Mouse (Mus musculus) heart, adult 18-20 months (tissue): ENCODE data around the gene Dock6. TPM values are rescaled to one million over a fixed set of nuclear protein-coding genes. Genes with fewer than 3 reads are reported as not detected.
"Not testable (repeated sequence)": the region's sequence is repeated elsewhere in the genome, so short reads cannot be mapped to it uniquely, and the experiment has no call there.

Experiments used
- DNase-seq, 2 experiments: peaks; one replicate each; pipeline ENCODE4 v3.0.0; 2021 to 2022; ENCODE audit warnings: mixed read lengths in 1 of 2
- total RNA-seq, 2 experiments: library from RNA; stranded (reverse); gene quantifications; 2 replicates each; pipeline ENCODE4 v1.2.3; 2021

Gene Dock6
- total RNA-seq, 2 experiments from 2014 or later: 24.3 to 24.6 TPM

- DNase-seq: peak; percentile 60 to 74
These were observed 70.6 kb downstream of the Dock6 start for GRCm38 (mm10) chr9:21781657-21782468.

DNA sequence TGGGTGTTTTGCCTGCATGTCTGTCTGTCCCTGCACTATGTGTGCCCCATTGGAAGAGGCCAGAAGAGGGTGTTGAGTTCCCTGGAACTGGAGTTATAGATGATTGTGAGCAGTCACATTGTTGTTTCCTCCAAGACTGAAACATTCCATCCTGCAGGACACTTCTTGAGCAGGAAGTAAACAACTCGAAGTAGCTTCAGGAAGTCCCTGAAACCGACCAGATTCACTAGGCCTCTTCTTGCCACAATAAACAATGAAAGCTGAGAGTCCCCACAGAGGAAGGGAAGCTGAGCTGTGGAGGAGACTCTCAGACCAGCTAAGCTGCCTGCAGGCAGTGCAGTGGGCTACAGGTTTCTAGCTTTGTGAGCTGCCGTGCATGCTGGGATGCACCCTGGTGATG, 74.7 kb downstream of the Dock6 start:
- DNase-seq: no peak

DNA sequence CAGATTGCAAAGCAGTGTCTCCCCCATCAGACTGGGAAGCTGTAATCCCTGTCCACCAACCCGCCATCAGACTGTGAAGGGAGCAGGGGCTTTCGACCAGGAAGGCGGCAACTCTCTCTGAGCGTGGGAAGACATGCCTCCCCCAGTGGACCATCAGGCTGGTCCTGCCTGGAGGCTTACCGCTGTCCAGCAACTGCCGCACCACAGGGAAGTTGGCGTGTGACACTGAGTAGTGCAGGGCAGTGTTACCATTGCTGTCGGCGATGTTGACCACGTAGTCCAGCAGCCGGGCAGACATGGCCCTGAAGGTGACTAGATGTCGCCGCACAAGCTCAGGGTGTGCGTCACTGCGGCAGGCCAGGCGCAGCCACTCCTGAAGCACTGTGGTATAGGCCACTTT, 78.1 kb downstream of the Dock6 start:
- no peak for DNase-seq

GRCm38 (mm10) chr9:21773396-21773795, 79.0 kb downstream of the Dock6 start:
- not testable (repeated sequence) for DNase-seq

DNA sequence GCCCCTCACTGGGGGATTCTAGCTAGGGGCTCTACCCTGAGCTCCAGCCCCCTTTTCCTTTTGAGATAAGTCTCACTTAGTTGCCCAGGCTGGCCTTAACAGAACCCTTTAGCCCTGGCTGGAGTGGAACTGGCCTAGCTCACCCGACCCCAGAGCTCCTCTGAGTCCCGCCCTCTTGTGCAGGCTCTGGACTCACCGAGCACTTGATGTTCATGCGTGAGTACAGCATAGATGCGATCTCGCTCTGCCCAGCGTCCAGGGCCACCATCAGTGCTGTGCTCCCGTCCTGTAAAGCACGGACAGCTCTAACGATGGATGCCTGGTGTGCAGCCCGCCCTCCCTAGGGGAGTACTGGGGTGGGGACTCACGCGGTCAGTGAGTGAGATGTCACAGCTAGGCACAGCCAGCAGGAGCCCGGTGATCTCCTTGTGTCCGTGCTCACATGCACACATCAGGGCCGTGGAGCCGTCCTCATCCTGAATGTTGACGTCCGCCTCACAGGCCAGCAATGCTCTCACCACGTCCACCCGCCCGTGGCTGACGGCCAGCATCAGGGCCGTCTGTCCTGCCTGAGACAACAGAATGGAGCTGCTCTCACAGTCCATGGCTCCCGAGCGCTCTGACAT, 82.8 kb downstream of the Dock6 start:
- DNase-seq: peak; percentile 71 to 73

- DNase-seq: peak; percentile 71 to 73
These were observed 83.7 kb downstream of the Dock6 start for GRCm38 (mm10) chr9:21768511-21769411.

DNA sequence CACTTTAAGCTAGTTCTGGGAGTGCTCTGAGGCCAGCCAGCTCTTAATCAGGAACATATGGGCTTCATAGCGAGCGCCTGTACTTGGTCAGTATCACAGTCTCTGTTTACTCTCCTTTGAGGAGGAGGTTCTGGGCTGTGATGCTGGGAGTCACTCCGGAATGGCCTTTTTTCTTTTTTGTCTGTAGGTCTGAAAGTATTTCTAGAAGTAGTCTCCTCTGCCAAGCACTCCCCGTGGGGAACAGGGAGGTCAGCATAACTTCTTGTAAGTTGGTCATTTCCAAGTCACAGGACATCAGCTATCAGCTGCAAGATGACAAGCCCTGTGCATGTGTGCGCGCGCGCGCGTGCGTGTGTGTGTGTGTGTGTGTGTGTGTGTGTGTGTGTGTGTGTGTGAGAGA, 84.5 kb downstream of the Dock6 start:
- DNase-seq: peak; percentile 86

GRCm38 (mm10) chr9:21764084-21764999, 88.1 kb downstream of the Dock6 start:
- no peak for DNase-seq

- DNase-seq: peak; percentile 61 to 67
These were observed 90.3 kb downstream of the Dock6 start for GRCm38 (mm10) chr9:21762135-21762534.

DNA sequence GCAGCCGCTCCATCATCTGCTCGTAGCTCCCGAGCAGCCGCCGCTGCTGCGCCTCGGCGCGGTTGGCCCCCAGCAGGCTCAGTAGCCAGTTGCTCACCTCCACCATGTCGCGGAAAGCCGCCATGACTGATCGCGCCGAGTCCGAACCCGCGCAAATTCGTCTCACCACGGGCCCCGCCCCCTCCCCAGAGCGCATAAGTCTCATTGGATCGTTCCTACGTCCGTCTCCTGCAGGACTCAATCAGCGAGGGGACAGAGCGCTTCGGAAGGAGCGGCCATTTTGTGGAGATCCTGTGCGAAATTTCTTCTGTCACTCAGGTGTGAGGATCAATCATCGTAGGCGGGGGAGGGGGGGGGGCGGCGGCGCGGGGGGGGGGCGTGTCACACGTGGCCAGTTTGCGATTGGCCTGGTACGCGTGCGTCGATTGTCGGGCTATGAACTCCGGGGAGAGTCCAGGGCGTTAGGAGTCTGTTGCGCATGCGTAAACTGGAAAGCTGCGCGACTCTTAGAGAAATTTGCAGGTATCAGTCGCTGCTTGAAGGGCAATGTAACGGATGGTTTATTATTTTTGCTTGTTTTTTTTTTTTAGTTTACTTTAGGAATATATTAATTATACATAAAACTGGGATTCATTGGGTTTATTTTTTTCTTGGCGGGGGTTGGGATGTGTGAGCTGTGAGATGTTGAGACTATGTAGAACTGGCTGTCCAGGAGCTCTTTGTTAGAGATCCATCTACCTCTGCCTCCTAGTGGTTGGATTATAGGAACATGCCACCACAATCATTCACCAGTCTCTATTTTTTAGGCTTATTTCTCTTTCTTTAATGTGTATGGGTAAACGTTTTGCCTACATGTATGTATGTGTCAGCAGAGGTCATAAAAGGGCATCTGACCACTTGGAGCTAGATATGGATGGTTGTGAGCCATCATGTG, 92.0 kb downstream of the Dock6 start, which contains the start of gene Spc24:
TSS of gene Spc24 (minus strand) at position 149 of the 934 bp plus-strand sequence.
- peak; percentile 97 to 98 for DNase-seq

DNA sequence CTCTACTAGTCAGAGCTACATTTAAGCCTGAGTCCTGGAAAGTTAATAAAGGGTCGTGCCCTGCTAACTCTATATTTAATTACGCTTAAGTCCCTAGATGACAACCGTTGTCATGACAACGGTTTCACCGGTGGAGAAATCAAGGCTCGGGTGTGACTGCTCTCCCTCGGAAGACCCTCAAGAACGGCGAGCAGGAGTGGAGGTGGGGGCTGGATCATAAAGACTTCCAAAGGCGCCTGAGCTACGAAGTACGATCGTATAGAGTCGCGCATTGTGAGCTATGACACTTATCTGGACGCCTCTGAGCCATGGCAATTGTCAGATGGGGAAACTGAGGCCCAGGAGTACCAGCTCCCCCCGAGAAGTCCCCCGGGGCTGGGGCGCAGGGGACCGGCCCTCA, 92.7 kb downstream of the Dock6 start:
- DNase-seq: no peak

- DNase-seq: no peak
These were observed 93.6 kb downstream of the Dock6 start for GRCm38 (mm10) chr9:21758576-21759529.

DNA sequence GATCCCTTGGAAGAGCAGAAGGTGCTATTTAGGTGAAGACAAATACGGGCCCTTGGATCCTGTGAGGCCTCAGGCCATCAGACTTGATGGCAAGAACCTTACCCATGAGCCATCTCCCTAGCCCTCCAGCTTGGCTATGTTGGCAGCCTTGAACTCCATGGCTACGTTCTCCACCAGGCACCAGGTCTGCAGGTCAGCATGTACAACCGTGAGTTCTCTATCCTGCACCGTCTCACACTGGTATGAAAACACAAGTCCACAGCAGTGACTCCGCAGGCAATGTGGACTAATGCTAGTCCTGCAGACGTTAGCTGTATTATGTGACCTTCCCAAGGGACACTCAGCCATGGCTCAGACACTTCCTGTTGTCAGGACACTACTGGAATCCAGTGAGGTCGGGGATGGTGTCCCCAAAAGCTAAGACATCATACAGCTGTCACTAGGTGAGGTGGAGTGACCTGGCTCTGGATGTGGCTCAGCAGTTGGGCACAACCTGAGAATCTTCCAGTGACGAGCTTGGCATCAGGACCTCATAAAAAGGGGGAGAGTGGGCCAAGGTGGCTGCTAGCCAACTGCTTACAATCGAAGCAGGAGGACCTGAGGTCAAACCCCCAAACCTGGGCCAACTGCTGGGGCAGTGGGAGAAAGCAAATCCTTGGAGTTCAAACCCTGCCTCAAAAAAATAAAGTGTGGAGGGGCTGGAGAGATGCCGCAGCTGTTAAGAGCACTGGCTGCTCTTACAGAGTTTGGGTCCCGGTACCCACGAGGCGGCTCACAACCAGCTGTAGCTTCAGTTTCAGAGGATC, 97.7 kb downstream of the Dock6 start:
- DNase-seq: peak; percentile 36 to 50

GRCm38 (mm10) chr9:21754003-21754402, 98.4 kb downstream of the Dock6 start:
- peak; percentile 90 to 91 for DNase-seq

DNA sequence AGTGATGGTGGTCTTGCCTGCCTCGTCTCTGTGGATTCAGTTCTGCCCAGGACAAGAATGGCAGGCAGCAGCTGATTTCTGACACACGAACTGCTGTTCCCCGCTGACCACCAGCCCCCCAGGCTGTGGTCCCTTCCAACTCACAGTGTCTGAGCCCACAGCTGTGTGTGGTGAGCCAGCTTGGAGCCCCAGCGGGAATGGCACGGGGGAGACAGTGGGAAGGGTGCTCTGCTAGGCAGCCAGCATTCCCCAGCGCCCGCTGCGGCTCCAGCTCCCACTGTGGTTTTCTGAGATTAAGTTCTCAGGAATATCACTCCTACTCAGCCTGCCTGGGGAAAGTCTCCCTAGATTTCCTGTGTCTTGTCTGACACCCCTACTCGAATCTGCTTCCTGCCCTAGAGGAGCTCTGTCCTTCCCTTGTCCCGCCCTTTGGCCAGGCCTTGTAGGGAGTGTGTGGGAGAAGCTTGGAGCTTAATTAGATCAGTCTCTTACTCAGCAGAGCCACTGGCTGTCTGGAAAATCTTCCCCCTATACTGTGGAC, 100.1 kb downstream of the Dock6 start:
- peak; percentile 72 to 83 for DNase-seq

DNA sequence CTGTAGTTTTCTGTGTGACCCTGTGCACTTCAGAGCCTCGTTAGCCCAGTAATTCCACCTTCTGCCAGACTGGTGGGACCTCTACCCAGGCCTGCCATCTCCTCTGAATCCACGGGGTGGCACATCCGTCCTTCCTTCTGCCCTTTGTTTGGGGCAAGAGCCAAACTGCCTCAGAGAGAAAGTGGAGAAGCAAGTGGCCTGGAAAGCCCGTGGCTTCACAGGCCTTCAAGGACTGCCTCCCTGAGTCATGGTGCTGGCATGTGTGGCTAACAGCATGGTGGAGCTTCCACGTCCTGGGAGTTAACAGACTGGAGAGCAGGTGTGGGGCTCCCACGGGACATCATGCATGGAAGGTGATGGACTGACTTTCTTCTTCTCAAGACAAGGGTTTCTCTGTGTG, 101.1 kb downstream of the Dock6 start:
- peak; percentile 64 to 67 for DNase-seq

GRCm38 (mm10) chr9:21750370-21750769, 102.1 kb downstream of the Dock6 start:
- DNase-seq: no peak
